In the genomic region with DNA sequence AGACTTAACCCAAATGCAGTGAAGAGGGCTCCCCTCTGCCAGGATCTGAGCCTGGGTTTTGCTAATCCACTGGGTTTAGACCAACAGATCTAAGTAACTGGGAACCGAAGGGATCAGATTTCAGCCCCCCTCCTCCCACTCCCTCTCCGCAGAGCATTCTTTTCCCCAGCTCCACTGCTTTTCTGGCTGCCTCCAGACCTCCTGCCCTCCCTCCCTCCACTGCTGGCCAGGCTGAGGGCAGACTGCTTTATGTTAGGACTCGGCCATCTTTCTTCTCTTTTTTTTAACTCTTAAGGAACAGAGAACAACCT, we compare ENCODE assay signal across 9 mouse cellular contexts.
A peak's percentile ranks its signal among the peaks of the same experiment; 100 is the strongest.
DNase-seq lines count a peak whose midpoint lies in the region; ATAC-seq and TF ChIP-seq lines count a peak whose summit lies in the region.
"Had no signal": no experiment of that assay in that cellular context is flagged by ENCODE, and none has a peak within 500 bp of the region (broad histone marks: within the 10 kb centered on the region; RNA-seq: fewer than 3 reads in every experiment).

No protein-coding gene starts in this region.

- peak; percentile 22 for DNase-seq in Patski (ENCODE audit: low read depth, low spot score)
- no peak for DNase-seq in forebrain, postnatal 0 days
- peak; percentile 75 for DNase-seq in kidney, postnatal 14 days
- no peak for DNase-seq in right cerebral cortex, postnatal 10 days (ENCODE audit: low spot score in 2 of 2)
- no peak for DNase-seq in urinary bladder, postnatal 25 days (ENCODE audit: low spot score)
- no peak for DNase-seq in thymus, postnatal 36 days

- peaks cover 71% of the 10 kb centered on the region for H3K4me1 ChIP-seq in E14TG2a.4 (replicated peaks; ENCODE audit: low read depth, low read length)
- peaks cover 12% of the 10 kb centered on the region; the same call in 1 of the 2 replicates for H3K4me1 ChIP-seq in forebrain, postnatal 0 days (ENCODE audit: insufficient read depth)
- H3K4me1 ChIP-seq in neural tube, embryonic 13.5 days (replicated peaks), result peaks cover 57% of the 10 kb centered on the region

- peak overlapping the region; percentile 54 for H3K4me3 ChIP-seq in E14TG2a.4 (replicated peaks; ENCODE audit: low read length)
- no peak overlapping the region for H3K4me3 ChIP-seq in forebrain, postnatal 0 days (ENCODE audit: low read depth, low read length)
- H3K4me3 ChIP-seq in neural tube, embryonic 13.5 days, result no peak overlapping the region
- H3K4me3 ChIP-seq: erythroblast, embryonic 14.5 days had no signal

- CTCF ChIA-PET in Patski (lab: Charles Lee), result no interaction called here

- no peak for TF ChIP-seq CTCF in E14TG2a.4 (conservative IDR thresholded peaks at IDR 0.05; ENCODE audit: low read length)
- no peak for TF ChIP-seq CTCF in Patski (IDR thresholded peaks at IDR 0.05)
- TF ChIP-seq CTCF in forebrain, postnatal 0 days (IDR thresholded peaks at IDR 0.05; ENCODE audit: low read depth), result no peak

- H3K4me2 ChIP-seq in forebrain, postnatal 0 days (ENCODE audit: low read depth), result no peak overlapping the region
- H3K4me2 ChIP-seq in neural tube, embryonic 13.5 days, result peak overlapping the region; percentile 20; the same call in 1 of the 2 replicates

- WGBS in forebrain, postnatal 0 days, result 5% methylated on average over 3 of the region's 3 CpGs
- 2% methylated on average over 3 of the region's 3 CpGs for WGBS in neural tube, embryonic 13.5 days

- H3K9me3 ChIP-seq in E14TG2a.4 (ENCODE audit: low read length), result no peaks in the 10 kb centered on the region
- no peaks in the 10 kb centered on the region for H3K9me3 ChIP-seq in forebrain, postnatal 0 days (ENCODE audit: low read length)
- no peaks in the 10 kb centered on the region for H3K9me3 ChIP-seq in neural tube, embryonic 13.5 days

- in situ Hi-C loops in Patski (cut with MboI; ENCODE audit: low pct_unique_long_range_greater_than_20kb), result no loop called here

- H3K27me3 ChIP-seq in E14TG2a.4 (ENCODE audit: insufficient read depth, low read length) (peaks cover 25% of the 10 kb centered on the region), Patski (no peaks in the 10 kb centered on the region)
- no peaks in the 10 kb centered on the region for H3K27me3 ChIP-seq in forebrain, postnatal 0 days (ENCODE audit: insufficient read depth, low read length)
- no peaks in the 10 kb centered on the region for H3K27me3 ChIP-seq in neural tube, embryonic 13.5 days

- no peak overlapping the region for H3K9ac ChIP-seq in forebrain, postnatal 0 days
- no peak overlapping the region for H3K9ac ChIP-seq in neural tube, embryonic 13.5 days

- H3K36me3 ChIP-seq in E14TG2a.4 (ENCODE audit: insufficient read depth, low read length), result no peaks in the 10 kb centered on the region; the same call in 1 of the 2 replicates
- H3K36me3 ChIP-seq in forebrain, postnatal 0 days (ENCODE audit: insufficient read depth), result no peaks in the 10 kb centered on the region
- 0 out of 2 replicates have a peak, but pooled peaks cover 7% of the 10 kb centered on the region for H3K36me3 ChIP-seq in neural tube, embryonic 13.5 days

- peak; percentile 80 for ATAC-seq in Patski
- ATAC-seq in forebrain, postnatal 0 days, result peak; percentile 46
- 0 out of 2 replicates have a peak, but pooled peaks have one; percentile 36 for ATAC-seq in neural tube, embryonic 13.5 days (ENCODE audit: low read depth)

- POLR2A ChIA-PET in Patski (lab: Charles Lee), result no interaction called here

- no peak overlapping the region for H3K27ac ChIP-seq in forebrain, postnatal 0 days (ENCODE audit: low read depth, low read length)
- peak overlapping the region; percentile 75 for H3K27ac ChIP-seq in neural tube, embryonic 13.5 days (replicated peaks)

Comparison
In these comparisons a context has a peak if more than half of its experiments do, and no peak if none do; other contexts are left out.
1. DNase-seq: peak in Patski (single experiment) and kidney, postnatal 14 days (single experiment); none in forebrain, postnatal 0 days (single experiment), right cerebral cortex, postnatal 10 days (0 of 2), urinary bladder, postnatal 25 days (single experiment) and thymus, postnatal 36 days (0 of 2).
2. Peak in every context shown above with its lines, with median percentiles within 50 percentile points of each other: ATAC-seq.